Mouse (Mus musculus): ENCODE measurements at regions not wholly inside any gene's neighbourhood (a gene's known extent, or its start where the extent isn't known, plus 50 kb on each side); places are given as distances from the start of the nearest gene placed in this dataset.

DNA sequence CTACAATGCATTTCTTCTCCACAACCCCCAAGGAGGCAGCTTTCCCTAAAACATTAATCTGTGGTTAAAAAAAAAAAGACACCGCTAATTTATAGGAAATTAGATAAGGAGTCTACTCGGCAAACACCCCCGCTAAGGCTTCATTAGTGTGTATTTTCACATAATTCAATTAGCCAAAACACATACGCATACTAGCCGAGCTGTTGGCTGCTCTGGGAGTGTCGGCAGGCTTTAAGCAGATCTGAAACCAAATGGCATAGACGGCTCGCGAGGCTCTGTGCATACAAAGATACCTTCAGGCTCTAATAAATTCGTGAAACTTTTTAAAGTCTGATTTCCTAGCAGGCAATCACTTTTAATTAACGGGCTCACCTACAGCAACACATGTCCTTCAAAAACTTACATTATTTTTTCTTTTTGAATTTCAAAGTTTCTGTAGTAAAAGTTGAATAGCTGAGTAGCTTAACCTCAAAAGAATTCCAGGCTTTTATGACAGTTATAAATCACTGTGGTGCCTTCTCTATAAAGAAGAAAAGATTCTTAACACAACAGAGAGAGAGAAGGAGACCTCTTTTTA, 68.0 kb upstream of the Smyd2 start:
- no peak for DNase-seq

DNA sequence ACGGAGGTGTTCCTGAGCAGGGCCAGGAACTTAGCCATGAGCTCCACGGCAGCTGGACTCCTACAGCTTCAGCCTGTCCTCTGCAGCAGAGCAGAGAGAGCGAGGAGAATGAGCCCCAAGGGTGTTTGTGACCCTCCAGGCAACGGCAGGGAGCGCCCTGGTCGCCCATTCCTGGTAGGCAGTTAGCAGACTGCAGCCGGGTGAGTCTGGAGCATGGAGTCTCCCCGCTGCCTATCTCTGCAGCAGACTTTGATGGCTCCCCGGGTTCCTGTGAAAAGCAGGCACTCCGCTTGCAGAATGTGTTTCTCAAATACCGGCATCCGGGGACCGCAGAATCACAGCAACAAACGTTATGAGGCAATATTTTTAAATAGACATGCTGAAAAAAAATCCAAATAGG, 67.2 kb upstream of the Smyd2 start:
- DNase-seq, result no peak

DNA sequence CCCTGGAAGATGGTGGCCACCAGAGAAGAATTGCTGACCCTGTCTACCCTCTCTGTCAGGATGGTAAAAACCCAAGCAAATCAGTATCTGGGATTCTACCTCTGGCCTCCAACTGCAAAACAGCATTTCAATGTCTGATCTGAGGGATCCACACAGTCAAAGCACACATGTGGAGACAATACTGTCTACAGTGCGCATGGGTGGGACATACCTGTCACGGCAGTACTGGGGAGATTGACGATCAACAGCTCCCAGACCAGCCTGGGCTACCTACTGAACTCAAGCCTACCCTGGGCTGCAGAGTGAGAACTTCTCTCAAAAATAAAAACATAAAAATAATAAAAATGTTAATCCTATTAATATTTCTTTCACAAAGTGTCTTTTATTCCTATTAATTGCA, 66.7 kb upstream of the Smyd2 start:
- DNase-seq, result no peak

DNA sequence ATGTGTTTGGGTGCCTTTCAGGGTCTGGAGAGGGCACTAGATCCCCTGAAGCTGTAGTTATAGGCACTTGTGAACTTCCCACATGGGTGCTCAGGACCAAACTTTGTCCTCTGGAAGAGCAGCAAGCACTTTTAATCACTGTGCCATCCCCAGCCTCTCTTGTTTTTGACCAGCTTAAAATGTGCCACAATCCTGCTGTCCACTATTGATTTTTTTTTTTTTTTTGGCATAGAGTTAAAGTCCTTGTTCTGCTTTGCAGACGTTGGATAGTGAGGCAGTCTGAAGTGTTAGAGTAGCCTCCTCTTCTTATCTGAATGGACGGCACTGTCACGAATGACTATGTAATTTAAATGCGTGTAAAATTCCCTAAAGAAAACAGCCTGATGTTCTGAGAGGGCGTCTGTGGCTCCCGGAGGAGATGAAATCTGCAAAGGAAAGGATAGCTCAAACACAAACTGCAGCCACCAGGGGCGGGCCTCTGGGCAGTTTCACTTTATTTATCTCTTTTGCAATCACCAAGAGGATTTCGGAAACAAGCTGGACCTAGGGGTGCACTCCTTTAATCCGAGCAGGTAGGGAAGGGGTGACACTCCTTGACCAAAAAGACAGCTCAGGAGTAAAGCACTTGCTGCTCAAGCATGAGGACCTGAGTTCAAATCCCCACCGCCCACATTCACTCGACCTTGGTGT, 63.5 kb upstream of the Smyd2 start:
- no peak for DNase-seq

DNA sequence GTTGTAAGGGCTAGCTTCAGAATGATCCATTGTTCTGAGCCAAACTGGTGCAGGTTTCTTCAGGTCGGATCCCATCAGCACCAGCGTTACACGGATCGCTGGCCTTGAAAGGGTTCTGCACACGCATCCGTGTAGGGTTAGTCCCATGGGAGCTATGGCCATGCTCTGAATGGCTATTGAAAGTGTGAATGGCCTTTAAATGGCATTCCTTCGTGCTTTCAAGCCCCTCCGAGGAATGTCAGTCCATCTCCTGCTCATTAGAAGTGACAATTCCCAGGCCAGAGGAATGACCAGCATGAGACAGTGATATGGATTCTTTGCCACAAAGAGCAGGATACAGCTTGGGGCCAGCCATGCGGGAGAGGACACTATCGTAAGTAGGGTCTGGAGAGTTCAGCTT, 56.1 kb upstream of the Smyd2 start:
- DNase-seq, result no peak

DNA sequence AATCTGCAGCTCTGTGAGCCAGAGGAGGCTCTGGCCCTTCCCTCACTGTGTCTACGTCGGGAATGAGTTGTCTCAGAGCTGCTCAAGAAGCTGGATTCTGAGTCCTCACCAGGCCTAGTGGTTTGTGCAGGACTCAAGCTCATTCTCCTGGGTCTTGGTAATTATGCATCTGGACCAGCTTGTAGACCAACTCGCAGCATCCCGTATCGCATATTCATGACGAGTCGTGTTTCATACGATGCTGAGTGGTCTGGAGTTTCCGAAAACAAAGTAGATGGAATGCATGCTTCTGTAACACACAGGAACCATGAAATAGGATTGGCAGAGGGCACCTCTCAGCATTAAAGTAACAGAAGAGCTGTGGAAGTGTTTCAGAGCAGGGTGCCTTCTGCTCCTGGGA, 53.5 kb upstream of the Smyd2 start:
- DNase-seq, result no peak

DNA sequence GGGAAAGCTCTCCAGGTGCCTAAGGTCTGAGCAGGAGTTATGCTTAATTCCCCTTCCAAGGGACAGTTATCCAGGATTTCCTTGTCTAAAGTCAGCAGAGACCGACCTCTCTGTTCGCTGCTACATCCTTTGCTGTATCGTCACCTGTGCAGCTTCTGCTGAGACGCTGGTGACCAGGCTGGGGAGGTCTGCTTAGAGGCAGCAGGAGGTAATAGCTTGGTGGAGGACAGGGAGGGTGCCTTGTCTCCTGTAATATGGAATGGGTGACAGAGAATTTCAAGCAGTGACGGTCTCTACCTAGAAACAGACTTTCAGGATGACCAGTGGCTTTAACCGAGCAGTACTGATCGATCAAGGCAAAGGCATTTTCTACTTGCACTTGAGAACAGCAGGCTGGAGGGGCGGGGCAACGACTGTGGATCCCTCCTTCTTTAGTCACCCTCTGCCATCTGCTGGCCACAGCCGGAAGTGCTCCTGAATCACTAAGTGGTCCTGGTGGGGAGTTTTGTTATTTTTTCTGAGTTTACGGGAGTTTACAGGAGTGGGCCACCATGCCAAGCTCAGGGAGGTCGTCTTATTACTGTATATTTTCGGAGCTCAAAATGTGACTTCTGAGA, 50.7 kb upstream of the Smyd2 start:
- DNase-seq, result peak; percentile 71

All from cerebellum, adult 9-10 months (tissue).